Mouse (Mus musculus) heart, postnatal 25 days (tissue): ENCODE results near the gene Sgk1. TPM values are rescaled to one million over a fixed set of nuclear protein-coding genes. Genes with fewer than 3 reads are reported as not detected.
A peak's percentile ranks its signal among the peaks of the same experiment; 100 is the strongest.

Experiments used
- DNase-seq: peaks from one replicate; pipeline ENCODE4 v3.0.0; 2022; ENCODE audit warnings: low spot score
- intact Hi-C: fragments of 180-260 bp; cut with DNase I; formaldehyde crosslinking; loops from one replicate; pipeline ENCODE4 v1.15.1; 2025
- total RNA-seq, 2 experiments: library from RNA; stranded (reverse); gene quantifications; 2 replicates each; pipeline ENCODE4 v1.2.3; 2021

The Sgk1 gene
- total RNA-seq, 2 experiments from 2014 or later, result 46.0 to 51.8 TPM

DNA sequence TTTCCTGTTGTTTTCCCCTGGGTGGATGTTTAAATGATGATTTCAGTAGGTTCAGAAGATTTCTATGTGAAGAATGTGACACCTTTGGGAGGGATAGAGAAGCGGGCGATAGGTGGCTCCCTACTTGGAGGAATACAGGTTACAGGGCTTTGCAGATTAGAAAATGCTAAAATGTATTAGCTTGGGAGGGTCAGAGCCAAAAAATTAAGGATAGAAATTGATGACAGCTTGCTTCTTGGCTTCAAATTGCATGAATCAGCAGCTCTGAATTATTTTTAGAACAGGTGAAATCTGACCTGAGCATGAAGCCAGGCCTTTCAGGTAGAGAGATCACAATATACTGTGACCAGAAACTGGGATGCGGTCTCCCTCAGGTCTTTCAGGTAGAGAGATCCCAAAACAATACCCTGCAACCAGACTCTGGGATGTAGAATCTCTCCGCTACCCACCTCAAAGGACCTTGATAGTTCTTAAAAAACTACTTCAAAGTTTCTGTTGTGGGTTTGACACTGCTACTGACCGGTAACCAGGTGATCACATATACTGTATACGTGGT lies 61.2 kb downstream of the Sgk1 start:
- DNase-seq, result no peak
- intact Hi-C loops, result no loop called here

DNA sequence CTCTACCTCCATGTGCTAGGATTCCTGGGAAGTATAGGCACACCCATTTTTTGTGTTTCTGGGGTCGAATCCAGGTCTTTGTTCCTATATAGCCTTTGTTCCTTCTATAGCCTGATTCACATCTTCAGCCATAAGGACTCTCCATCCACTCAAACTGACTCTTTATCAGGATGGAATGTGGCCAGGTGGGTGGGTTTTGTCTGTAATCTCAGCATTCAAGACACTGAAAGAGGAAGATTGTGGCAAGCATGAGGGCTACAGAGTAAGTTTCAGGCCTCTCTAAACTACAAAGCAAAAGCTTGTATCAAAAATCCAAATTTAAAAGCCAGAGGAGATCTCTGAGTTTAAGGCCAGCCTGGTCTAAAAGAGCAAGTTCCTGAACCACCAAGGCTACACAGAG lies 63.2 kb downstream of the Sgk1 start:
- DNase-seq, result no peak
- intact Hi-C loops, result no loop called here

DNA sequence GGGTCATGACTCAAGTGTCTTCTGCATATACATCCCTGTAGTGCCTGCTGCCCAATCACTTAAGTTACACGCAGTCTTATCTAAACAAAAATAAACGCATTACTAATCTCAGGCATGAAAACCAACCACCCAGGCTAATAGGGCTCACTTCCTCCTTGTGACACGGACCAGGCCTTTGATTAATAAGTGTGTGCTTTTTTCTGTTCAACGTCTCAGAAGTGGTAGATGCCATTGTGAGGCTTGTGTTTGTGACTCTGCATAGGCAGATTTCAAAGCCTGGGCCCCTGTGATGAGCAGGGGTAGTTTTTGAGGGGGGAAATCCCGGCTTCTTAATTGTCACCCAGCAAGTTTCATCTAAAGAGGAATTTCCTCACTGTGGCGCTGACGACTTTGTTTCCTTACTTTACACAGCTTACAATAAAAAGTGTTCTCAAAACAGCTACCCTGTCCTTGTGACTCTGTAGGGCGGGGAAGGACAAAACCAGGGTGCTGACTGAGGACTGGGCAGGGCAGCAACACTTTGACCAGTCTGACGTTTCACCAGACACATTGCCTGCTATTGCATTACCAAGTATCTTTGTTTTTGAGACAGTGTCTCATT lies 64.9 kb downstream of the Sgk1 start:
- intact Hi-C loops, result no loop called here
- DNase-seq, result no peak

DNA sequence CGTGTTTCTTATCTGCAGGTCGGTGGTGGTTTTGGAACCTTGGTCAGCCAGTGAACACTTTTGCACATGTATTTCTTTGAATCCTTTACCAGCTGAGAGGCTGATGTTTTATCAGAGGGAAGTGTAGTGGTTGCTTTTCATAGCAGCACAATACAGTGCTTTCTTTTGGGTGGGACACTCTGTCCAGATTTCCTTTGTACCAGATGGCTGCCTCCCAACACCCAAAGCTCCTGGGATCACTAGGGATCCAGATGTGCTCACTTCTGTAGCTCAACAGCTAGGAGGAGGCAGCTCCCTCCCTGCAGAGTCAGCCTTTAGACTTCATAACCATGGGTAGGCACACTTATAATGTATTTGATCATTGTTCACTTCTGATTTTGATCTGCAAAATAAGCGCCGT lies 70.5 kb downstream of the Sgk1 start:
- peak; percentile 62 for DNase-seq
- intact Hi-C loops, result loop anchor here (1.0 to 5.0 kb wide), 5 partner anchors 40 to 273 kb away; no protein-coding TSS in a partner anchor

DNA sequence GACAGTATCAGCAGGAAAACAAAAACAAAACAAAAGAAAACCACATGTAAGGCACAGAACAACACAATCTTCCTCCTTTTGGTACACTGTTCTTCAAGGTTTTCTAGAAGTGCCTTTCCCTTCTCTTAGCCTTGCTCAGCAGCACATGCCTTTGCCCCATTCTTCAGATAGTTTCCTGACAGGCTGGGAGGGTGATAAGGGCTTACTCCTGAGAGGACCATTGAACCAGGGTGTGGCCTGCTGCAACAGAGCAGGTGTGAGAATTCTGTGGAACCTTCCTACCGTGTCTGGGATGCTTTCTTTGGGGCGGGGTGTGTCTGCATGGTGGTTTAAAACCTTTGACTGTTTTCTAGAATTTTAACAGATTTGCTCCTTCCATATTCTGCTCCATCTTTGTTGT lies 79.1 kb downstream of the Sgk1 start:
- intact Hi-C loops, result no loop called here
- DNase-seq, result no peak

DNA sequence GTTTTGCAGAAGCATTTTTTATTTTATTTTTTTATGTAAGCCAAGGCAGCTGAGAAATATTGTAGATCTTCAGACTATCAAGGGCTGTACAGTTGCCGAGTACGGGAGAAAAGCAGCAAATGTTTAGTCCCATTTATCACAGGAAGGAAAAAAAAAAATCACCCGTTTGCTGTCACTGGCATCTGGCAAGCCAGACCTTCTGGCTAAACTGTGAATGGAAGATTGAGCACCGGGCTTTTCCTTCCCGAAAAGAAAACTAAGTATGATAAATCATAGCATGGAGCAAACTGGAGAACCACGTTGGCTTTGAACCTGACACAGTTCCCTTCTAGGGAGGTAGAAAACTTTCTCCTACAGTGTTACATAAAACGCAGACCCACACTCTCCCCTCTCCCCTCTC lies 81.0 kb downstream of the Sgk1 start:
- intact Hi-C loops, result no loop called here
- no peak for DNase-seq

DNA sequence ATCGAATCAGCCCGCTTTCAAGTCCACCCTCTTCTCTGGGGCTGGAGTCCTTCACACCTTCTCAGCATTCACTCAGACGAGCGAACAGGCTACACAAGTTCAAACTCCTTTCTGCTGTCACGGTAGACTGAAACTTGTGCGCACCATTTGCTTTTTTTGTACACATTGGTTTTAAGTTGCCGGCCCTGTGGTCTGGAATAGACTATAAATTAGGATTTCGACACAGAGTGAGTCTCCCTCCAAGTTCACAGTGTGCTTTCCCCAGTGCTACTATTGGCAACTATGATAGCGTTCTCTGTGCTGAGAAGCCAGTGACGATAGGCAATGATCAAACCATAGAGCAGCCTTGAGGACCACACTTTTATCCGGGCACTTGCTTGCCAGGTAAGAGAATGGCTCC lies 91.7 kb downstream of the Sgk1 start:
- no peak for DNase-seq
- intact Hi-C loops, result no loop called here

DNA sequence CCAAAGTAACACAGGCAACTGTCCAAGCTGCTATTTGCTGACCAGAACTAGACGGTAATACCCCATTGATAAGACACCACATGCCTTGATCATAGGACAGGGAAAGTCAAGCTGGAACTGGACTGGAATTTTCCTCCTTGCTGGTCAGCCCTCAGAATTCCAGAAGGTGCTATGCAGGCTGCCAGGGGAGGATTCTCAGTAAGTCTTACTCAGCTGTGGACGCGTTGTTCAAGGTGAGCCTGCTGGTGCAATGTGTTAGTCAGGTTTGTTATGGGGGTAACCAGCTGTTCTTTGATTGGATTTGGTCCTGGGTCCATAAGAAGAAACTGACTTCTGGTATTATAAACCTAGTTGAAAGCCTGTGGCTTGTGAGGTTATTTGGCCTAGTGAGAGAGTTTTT lies 92.8 kb downstream of the Sgk1 start:
- no peak for DNase-seq
- intact Hi-C loops, result no loop called here

DNA sequence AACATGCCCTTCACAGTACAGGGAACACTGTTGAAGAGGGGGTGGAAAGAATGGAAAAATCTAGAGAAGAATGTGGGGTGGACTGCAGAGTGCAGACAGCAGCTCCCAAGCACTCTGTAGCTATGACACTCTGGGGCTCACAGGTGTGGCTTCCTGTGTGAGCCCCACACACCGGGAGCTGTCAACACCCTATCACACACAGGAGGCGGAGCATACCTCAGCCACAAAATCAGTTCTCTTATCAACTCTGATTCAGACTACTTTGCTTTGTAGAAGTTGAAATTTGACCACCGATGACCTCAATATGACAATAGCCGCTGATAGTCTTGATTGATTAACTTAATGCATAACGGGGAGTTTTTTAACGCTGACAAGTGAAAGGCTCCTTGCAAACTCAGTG lies 93.4 kb downstream of the Sgk1 start:
- intact Hi-C loops, result no loop called here
- no peak for DNase-seq

DNA sequence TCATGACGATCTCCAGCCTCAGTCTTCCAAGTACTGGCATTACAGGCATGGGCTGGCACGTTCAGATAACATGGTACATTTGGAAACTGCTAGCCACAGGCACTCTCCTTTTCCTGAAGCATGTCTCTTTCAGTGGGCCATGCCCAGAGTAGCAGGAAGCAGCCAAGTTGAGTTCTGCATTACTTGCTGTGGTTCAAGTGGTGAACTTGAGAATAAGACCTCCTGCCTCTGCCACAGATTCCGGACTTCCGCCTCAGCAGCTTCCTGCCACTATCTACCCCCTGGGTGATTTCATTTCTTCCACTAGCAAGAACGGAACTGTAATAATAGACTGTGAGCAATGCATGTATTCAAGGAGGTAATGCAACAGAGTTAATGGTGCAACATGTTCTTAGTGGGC lies 94.3 kb downstream of the Sgk1 start:
- intact Hi-C loops, result no loop called here
- DNase-seq, result no peak

DNA sequence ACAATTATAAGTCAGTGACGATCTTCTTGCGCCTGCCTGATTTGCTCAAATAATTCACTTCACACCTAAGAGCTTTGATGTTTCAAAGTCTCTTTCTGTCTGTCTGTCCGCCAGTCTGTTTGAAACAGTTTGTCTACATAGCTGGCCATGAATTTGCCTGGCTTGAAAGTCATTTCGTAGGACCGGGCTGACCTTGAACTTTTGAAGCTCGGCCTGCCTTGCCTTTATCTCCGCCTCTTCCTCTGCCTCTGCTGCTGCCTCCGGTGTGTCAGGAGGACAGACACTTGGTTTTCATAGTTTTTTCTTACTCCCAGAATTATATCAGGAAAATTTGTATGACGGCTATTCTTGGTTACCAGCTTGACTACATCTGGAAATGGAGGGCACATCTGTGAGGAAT lies 96.4 kb downstream of the Sgk1 start:
- intact Hi-C loops, result no loop called here
- DNase-seq, result no peak

DNA sequence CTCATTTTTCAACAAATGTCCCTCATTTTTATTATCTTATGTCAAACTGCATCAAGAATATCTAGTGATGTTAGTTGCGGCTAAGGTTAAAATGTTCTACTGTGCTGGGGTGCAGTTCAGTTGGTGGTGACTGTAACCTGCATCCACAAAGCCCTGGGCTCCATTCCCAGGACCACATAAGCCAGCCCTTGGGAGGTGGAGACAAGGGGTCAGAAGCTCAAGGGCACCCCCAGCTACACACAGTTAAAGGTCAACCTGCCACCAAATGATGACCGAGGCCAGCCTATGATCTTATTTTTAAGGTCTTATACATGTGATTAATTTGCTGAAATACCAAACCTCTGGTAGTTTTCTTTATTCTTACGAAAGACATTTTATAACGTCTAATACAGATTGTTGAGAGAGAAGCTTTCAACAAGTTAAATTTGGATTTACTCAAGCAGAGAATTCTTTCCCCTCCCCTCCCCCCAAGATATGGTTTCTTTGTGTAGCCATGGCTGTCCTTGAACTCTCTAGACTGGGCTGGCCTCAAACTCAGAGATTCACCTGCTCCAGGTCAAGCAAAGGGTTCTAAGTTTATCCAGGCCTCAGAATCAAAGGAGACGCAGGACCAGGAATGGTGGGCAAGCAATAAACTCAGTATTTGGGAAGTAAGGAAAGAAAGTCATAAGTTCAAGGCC lies 97.4 kb downstream of the Sgk1 start:
- DNase-seq, result no peak
- intact Hi-C loops, result no loop called here

DNA sequence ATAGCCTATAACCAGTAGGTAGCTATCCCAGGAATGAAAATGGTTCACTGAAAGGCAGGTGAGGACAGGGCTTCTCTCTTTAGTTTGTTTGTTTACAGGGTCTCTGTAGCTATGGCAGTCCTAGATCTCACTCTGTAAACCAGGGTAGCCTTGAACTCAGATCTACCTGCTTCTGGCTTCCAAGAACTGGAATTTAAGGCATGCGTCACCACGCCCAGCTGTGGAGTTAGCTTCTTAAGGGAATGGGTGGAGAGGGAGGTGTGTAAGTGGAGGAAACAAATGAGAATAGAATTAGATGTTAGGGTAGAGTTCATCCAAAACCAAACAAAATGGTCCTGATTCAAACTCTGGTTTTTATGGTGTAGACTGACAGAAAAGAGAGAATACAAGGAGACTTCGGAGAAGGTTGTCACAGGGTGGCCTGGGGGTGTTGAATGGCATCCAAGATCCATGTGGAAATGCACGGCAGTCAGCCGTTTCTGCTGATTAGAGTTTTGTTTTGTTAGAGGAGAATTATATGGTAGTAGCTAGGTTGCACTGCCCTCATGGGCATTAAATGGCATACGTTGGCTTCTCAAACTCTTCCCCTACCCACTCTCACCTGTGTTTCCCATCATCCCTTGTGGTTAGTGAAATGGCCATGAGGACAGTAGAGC lies 98.9 kb downstream of the Sgk1 start:
- intact Hi-C loops, result no loop called here
- DNase-seq, result no peak

DNA sequence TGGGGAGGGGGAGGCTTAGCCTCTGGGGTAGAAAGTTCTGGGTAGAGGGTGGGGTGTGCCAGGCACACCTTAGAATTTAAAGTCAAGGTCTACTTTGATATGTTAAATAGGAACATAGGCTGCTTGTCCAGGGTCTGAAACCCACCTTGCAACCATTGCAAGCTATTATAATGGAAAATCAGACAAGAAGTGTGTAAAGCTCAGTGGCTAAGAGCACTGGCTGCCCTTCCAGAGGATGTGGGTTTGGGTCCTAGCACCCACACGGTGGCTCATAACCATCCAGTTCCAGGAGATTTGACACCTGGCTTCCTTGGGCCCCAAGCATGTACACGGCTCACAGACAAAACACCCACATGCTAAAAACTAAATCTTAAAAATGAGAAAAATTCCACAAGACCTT lies 100.3 kb downstream of the Sgk1 start:
- no peak for DNase-seq
- intact Hi-C loops, result no loop called here

DNA sequence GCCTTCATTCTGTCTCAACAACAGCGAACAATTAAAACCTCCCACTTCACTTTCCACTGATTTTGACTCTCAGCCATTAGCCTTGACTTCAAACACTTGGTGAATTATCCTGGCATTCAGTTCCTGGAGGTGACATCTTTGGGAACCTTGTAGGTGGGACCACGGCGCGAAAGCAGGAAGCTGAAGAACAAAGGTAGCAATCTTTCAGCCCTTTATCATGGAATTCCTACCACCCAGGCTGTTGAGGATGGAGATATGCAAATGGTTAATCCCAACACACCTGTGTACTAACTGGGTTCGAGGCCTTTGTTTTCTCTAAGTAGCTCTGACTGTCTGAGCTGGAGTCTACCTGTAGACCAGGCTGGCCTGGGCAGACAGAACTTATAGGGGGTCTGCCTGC lies 106.5 kb downstream of the Sgk1 start:
- intact Hi-C loops, result no loop called here
- DNase-seq, result no peak

DNA sequence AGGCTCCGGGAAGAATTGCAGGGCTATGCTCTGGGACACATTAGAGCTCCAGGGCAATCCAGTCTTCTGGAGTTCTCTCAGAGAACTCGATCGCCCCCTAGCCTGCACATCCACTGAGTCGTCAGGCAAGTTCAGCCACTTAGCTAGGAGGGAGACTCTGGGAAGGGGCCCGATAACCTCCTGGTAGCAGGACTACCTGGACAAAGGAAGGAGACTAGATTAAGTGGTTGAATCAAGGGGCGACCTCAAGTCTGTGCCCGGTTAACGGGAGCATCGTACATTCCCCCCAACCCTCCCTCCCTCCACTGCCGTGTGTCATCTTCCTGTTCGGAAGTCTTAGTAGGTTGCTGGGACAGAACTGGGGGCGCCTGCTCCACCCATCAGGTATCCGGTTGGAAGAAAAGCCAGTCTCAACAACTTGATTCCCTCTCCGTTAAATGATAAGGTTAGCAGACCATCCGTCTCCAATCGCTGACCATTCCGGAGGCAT lies 109.4 kb downstream of the Sgk1 start:
- DNase-seq, result peak; percentile 73
- intact Hi-C loops, result loop anchor here (1.0 to 5.0 kb wide), 4 partner anchors 69 to 446 kb away; no protein-coding TSS in a partner anchor

DNA sequence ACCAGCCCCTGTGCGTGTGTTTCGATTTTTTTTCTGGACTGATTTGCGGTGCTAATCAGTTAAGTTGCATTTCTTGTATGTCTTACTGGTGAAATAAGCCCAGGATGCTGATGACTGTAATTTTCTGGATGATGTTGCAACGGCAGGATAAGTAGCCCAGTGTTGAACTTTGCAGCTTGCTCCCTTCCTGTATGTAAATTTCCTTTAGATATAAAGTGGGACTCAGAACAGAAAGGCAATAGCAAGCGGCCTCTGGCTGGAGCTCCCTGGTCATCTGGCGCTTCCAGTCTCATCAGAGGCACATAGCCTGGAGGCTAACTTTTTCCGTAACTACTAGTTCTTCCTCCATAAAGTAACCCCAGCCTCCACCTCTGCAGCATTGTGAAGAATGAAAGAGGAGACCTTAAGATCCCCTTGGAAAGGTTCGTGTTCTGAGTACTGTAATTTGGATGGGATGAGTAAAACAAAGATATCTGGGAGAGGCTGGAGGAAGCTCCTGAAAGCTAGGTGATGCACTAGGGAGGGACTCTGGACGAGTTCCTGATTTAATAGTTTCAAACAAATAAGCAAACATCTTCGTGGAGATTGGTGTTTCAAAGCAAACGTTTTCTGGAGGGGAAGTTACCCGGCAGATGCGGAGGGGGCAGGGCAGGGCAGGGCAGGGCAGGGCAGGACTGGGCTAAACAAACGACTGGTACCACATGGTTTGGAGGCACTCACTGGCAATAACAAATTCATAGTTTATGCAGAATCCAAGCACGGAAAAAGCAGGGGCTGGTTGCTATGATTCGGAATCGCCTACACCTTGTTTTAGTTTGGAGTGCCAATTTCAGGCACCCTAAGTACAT lies 110.2 kb downstream of the Sgk1 start:
- intact Hi-C loops, result loop anchor here (1.0 to 5.0 kb wide), 6 partner anchors 39 to 447 kb away; no protein-coding TSS in a partner anchor
- DNase-seq, result peak; percentile 23

DNA sequence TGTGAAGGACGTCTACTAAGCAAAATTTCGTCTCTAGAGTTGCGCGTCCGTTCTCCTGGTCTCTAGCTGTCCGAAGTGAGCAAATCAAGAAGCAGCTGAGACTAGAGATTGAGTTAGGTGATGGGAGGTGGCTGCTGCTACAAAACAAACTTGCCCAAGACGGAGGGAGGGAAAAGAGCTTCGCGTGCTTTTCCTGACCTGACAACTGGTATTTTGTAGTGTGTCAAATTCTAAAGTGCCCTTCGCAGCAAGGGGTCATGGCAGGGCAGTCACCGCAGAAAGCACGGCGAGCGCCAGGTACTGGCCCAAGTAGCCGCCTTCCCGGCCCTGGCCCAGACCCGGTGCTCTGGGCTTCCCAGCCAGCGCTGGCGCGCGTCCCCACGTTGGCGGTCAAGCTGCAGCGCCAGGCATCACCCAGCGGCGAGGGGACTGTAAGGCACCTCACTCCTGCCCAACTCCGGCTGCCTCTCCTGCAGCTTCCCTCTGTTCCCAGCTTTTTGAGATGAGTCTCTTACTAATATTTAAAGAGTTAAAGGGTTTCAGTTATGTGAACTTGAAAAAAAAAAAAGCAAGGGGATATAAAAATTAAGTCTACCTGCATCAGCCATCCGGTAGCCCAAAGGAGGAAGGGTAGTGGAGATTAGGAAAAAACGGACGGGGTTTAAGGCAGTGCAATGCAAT lies 111.0 kb downstream of the Sgk1 start:
- intact Hi-C loops, result loop anchor here (1.0 to 5.0 kb wide), 5 partner anchors 40 to 314 kb away; no protein-coding TSS in a partner anchor

More for the DNA sequence above, 111.0 kb downstream of the Sgk1 start:
- DNase-seq, result peak; percentile 77
